Mouse (Mus musculus) B cell, adult 2 months (primary cell): ENCODE data around the gene Ptch2.
A peak's percentile ranks its signal among the peaks of the same experiment; 100 is the strongest.

Source experiments
- DNase-seq, 2 experiments: peaks; one replicate each; pipeline ENCODE4 v3.0.0; 2022

The Ptch2 gene

DNA sequence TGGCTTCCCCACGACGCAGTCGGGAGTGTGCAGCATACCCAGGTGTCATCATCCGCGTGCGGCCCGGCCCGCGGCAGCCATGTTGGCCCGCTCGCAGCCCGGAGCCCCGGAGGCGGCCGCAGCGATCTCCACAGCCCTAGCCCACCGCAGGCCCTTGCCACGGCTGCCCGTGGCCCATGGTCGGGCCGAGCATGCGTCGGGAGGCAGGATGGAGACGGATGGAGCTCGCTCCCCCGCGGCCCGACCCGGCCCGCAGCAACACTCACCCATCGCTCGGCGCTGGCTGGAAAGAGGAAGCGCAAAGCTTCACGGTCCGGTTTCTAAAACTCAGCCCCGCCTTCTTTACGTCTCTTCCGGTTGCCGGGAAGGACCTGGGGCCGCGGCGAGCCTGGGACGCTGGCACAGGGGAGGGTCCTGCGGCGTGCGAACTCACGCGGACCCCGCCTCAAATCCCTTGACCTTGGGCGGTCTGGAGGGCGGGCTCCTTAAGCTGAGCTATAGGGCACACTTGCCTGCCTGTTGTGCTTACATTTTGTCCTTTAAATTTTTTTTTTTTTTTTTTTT, 60.0 kb downstream of the Ptch2 start, which contains the start of gene Rps8:
TSS of gene Rps8 (minus strand) at position 452 of the 564 bp plus-strand sequence.
- DNase-seq = peak; percentile 84 to 87

DNA sequence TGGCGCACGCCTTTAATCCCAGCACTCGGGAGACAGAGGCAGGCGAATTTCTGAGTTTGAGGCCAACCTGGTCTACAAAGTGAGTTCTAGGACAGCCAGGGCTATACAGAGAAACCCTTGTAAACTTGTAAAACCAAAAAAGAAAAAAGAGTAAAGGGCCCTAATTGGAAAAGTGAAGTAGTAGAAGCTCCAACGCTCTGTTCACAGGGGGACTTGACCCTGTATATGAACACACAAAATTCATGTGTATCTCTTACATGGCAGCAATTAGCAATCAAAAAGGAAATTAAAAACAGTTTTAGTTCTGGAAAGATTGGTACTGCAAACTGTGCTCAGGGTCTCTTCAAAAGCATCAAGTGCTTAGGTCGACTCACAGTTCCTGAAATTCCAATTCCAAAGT, 60.5 kb downstream of the Ptch2 start:
- no peak for DNase-seq

DNA sequence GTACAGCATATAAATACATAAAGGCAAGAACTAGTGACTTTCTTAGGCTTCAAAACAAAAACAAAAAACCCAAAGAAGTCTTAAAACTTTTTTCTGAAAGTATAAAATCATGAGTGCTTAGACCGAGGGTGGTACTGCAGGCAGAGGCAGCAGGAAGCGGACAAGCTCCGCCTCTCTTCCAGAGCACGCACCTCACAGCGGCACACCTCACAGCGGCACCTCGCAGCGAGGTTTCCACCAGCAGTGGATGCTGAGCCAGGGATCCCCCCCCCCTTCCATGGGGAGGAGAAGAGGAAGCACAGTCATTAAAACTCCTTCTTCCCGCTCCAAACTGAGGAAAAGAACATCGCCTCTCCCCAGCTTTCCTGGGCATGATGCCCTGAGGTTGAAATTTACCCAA, 63.8 kb downstream of the Ptch2 start:
- no peak for DNase-seq

DNA sequence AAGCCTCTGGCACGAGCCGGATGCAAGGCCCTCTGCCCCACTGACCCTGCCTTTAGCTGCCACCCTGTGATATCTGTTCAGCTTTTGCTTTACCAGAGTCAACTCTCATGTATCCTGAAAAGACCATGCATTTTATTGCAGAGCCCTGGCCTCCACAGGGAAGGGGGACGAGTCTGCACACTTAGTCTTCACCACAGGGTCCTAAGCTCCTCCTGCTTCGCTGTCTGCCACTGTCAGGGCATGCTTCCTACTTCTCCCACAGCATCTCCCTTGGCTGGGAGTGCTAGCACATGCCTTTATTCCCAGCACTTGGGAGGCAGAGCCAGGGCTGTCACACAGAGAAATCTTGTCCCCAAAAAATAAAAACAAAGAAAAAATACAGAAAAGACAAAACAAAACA, 65.3 kb downstream of the Ptch2 start:
- no peak for DNase-seq
